Mouse (Mus musculus): Measurements from ENCODE around the gene Rnf149.
"Not testable (repeated sequence)": the region's sequence is repeated elsewhere in the genome, so short reads cannot be mapped to it uniquely, and the experiment has no call there.

The Rnf149 gene

GRCm38 (mm10) chr1:39577253-39577705 lies at the start of gene Rnf149:
Gene Rnf149 (minus strand): TSS chr1:39577405.
- peak; percentile 93 to 95 for DNase-seq

DNA sequence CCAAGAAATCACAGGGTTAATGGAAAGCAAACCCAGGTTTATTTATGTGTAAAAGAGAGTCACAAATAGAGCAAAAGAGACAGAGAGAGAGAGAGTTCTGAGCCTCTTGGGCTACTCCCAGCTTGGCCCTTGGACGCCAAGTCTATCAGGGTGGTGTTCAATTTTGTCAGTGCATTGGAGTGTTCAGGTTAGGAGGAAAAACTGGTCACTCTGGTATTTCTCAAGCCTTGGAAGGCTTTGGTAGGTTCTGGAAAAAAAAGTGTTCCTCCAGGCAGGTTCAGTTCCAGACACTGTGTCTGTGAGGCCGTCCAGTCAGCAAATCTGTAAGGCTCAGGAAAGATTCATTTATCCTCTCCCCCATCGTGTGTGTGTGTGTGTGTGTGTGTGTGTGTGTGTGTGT lies 48.3 kb upstream of the Rnf149 start:
- DNase-seq, result no peak

- DNase-seq, result no peak
Measured at GRCm38 (mm10) chr1:39623729-39624128, 46.5 kb upstream of the Rnf149 start.

DNA sequence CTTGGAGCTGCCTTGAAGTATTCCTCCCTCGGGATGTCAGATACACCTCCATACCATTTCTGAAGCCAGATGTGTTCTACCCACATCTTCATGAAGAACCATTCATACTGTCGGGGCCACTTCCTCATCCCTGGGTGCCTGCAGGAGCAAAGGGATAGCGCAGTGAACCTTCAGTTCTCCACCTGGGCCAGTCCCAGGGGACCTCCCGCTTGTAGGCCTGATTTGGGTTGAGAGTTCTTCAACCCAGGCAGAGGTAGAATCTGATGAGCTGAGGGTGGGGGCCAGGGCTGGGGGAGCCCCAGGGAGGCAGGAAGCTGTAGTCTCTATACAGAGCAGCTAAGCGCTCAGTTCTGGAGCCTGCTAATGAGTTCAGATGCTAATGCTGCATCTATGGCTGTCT lies 45.9 kb upstream of the Rnf149 start:
- DNase-seq, result no peak

DNA sequence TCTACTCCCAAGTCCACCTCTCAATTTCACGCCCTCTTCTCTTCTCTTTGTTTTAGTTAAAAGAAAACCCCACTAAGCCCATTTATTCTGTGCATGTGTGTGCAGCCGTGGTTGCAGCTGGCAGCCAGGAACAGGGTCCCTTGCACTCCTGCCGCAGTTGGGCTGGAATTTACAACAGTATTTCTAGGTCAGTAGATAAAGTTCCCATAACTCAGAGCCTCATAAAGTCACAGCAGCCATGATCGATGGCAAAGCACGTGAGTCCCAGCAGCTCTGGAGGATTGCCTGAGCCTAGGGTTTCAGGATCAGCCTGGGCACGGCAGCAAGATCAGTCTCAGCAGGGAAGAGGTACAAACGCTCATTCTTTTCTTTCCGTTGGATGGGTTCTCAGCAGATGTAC lies 41.3 kb upstream of the Rnf149 start:
- no peak for DNase-seq

DNA sequence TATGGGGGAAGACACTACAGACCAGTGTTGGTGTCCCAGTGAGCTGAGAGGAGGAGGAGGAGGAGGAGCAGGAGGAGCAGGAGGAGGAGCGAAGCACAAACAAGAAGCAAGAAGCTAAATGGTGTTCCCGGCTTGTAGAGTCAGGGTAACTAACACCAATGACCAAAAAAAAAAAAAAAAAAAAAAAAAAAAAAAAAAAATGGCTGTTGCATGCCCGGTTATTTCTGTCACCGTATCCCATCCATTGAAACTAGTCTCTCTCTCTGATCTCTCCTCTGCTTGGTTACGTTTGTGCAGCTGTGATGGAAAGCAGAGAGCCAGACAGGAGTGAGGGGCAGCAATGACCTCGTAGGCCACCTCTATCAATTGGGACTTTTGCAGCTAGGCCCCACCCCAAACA lies 38.3 kb upstream of the Rnf149 start:
- DNase-seq, result no peak

GRCm38 (mm10) chr1:39614462-39615279 lies 37.5 kb upstream of the Rnf149 start:
- DNase-seq, result peak in 1 of 2 experiments; percentile 15

DNA sequence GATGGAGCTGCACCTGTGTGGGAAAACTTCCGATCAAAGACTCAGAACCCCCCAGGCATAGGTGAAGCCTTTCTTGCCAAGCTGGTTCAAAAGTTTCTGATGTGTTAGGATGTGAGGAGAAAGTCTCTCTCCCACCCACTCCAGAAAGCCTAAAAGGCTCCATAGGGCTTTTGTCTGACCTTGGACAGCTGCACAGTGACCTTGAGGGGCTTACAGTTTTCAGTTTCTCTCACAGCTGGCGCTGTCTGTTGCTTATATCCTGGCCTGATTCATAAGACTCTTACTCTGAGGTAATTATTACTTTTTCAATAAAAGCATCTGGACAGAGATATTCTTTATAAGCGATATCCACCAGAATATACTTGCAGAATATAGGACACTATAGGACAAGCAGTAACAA lies 35.9 kb upstream of the Rnf149 start:
- no peak for DNase-seq

DNA sequence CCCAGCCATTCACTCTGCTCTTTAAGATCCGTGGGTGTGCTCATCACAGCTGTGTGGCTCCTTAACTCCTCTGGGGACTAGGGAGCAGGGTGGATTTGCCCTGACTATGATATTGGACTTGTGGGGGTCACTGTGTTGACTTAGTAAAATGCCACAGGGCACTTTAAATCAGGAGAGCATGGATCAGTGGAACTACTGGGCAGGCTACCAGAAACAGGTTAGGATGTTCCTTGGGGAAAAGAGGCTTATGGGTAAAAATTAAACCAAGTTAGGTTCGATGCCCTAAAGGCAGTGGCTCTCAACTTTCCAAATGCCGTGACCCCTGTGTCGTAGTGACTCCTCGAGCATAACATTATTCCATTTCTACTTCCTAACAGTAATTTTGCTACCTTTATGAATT lies 35.3 kb upstream of the Rnf149 start:
- peak; percentile 70 to 76 for DNase-seq

GRCm38 (mm10) chr1:39608534-39608933 lies 31.3 kb upstream of the Rnf149 start:
- DNase-seq, result no peak

DNA sequence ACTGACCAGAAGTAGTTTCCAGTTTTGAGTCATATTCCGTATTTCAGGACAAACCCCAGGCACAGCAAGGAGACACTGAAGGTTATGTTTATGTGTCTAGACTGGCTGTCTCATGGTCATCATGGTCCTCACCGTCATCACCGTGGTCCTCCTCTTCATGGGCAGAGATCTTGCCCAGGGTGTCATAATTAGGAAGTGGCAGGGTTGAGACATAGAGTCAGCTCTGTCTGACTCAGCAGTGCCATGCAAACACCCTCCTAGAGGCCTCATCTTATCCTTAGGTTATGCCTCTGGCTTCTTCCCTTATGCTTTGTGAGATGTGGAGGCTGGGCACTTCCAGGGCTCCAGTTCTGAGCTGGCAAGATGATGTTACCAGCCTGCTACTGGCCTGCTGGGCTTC lies 25.3 kb upstream of the Rnf149 start:
- no peak for DNase-seq

DNA sequence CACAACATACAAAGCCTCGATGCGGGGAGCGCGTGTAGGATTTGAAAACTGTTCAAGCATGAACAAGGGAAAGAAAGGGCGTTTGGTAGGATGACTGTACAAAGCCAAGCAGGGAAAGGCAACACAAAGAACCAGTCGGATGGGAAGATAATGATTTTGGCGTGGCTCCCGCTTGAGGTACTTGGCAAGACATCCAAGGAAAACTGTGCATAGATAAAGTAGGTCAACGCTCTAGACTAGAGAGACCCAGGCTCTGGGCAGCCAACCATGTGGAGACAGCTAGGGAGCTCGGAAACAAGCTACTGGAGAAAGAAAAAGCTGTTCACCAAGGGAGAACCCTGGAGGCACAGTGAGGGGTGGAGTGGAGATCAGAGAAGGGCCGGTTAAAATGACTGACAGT lies 21.5 kb upstream of the Rnf149 start:
- DNase-seq, result no peak

- DNase-seq, result not testable (repeated sequence)
Measured at GRCm38 (mm10) chr1:39597135-39597534, 19.9 kb upstream of the Rnf149 start.

GRCm38 (mm10) chr1:39593836-39594235 lies 16.6 kb upstream of the Rnf149 start:
- peak; percentile 24 to 51 for DNase-seq

DNA sequence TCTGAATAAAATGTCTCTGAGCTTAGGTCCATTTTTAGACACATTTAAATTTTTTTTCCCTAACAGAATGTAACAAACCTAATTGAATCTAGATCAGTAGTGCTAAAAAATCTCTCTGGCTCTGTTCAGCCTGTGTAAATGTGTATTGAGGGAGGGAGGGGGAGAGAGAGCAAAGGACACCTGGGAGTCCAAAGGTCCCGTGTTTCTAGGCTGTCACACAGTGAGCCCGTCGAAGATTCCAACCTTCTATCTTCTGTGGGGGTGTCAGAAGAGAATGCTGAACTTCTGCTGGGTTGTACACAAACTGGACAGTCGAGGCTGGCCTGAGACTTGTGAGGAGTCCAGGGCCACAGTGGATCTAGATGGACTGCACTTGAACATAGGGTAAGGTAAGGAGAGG lies 14.9 kb upstream of the Rnf149 start:
- DNase-seq, result peak; percentile 65 to 76

GRCm38 (mm10) chr1:39591557-39591956 lies 14.4 kb upstream of the Rnf149 start:
- not testable (repeated sequence) for DNase-seq

- no peak for DNase-seq
Measured at GRCm38 (mm10) chr1:39590193-39590592, 13.0 kb upstream of the Rnf149 start.

DNA sequence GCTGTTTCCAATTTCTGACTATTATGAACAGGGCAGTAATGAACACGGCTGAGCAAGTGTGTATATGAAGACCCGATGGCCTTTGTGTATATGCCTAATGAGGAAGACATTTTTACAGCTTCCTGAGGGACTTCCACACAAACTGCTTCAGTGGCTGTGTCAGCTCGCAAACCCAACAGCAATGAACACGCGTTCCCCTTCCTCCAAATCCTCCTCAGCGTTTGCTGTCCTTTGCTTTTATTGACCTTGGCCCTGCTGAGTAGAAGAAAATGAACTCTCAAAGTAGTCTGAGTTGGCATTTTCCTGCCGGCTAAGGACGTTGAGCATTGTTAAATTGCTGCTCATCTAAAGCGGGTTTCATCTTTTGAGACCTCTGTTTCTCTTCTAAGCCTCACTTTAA lies 8.2 kb upstream of the Rnf149 start:
- no peak for DNase-seq

- DNase-seq, result no peak
Measured at GRCm38 (mm10) chr1:39583173-39583572, 6.0 kb upstream of the Rnf149 start.

DNA sequence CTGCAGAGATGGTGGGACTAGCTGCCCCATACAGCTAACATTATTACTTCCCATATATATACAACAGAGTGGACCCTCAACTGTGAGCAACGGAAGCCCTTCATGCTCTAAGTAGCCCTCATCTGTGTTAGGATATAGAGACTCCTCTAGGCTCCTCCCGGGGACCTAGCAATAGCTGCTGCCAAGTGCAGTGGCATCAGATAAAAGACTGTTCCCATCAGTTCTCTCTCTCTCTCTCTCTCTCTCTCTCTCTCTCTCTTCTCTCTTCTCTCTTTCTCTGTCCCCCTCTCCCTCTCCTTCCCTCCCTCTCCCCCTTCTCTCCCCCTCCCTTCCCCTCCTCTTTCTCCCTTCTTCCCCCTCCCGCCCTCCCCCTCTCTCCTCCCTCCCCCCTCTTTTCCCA lies 4.0 kb upstream of the Rnf149 start:
- DNase-seq, result no peak

DNA sequence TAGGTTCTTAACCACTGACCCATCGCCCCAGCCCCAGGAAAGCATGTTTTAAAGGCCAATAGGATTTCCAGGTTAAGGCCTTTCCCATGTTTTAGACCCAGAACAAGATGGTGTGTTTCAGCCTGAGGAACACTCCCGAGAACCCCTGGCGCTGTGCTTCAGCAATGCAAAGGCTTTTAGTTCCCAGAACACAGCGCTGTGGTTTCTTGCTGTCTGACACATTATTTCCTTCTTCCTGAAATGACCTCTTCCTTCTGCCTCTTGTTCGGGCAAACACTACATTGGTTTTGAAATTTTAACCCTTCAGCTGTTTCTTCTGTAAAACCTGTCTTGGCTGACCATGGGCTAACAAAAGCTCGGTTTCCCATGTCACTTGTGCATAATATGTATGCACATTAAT lies 1.9 kb upstream of the Rnf149 start:
- DNase-seq, result no peak

DNA sequence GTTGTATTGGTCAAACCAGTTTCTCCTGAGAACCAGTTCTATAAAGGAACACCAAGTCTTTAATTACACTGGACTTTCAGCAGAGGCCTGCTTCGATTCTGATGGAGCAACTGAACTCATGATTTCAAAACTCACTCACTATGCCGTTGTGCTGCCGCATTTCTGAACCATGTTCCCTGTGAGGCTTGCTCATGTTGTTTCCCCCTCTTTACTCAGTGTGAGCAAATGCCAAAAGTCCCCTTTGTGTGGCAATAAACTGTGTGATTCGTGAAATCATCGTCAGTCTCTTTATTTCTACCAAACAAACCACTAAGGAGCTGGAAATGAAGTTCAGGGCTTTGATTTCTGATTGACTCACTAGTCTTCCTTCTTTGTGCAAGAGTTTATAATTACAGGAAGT lies 1.2 kb upstream of the Rnf149 start:
- no peak for DNase-seq

GRCm38 (mm10) chr1:39576431-39577243 lies 568 bp downstream of the Rnf149 start:
- DNase-seq, result peak; percentile 33 to 46

DNA sequence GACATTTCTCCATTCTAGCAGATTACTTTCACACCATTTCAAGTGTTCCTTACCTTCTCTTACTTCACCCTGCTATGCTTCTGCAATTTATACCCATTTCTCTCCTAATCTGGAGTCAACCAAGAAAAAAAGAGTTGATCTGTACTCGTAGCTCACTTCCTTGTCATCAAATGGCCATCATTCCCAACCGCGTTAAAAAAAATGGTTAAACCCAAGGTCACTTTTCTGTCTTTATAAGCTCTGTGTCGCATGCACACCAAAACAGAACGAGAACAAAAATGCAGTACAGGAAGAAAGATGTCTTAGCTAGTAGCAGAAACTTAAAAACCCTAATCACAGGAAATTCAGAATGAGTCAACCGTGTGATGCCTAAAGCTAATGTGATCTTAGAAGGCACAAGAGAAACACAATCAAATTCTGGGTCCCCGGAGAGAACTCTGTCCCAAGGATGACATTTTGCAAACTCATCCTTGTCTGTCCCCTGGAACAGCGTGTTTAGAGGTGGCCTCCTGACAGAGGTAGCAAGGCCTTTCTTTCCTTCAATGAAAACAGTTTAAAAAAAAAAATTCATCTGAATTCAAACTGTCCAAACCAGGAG lies 1.3 kb downstream of the Rnf149 start:
- no peak for DNase-seq
